Mouse (Mus musculus): Measurements from ENCODE around the gene Mmp21.
"Not testable (repeated sequence)": the region's sequence is repeated elsewhere in the genome, so short reads cannot be mapped to it uniquely, and the experiment has no call there.

The Mmp21 gene

DNA sequence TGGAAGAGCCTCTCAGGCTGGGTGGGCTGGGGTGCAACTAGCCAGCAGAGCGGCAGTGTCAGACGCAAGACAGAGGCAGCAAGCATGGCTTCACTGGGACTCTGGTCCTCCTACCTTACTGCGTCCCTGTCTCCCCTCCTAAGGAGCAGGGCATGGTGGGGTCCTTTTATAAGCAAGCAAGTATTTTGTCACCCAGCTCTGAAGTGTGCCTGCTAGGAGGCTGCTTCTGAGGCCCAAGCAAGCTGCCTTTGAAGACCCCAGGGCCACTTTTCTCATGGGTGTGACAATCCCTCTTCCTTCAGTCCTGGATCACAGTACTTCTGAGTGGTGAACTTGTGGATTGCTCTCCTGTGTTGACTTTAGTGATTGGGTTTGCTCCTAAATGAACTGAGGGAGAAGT lies at the start of gene Mmp21:
Gene Mmp21, minus strand, starts transcription at position 101 of the 400 bp plus-strand sequence.
- DNase-seq (ENCODE audit: low spot score in 2 of 2), result no peak

DNA sequence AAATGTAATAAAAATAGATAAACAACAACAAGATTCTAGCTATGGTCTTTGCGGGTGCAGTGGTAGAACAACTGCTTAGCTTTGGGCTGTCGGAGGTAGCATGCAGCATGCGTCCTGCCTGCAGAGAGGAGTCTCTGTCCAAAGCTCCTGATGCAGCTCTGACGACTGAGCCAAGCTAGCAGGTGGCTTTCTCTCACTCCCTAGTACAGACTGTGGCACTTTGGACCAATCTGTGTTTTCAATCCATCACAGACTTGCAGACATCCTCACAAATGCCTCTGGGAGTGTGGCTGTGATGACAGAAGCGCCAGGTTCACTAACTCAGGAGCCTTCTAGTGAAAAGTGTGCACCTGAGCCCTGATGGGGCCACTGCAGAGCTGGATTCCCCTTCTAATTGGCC lies 49.5 kb upstream of the Mmp21 start:
- no peak for DNase-seq (ENCODE audit: low spot score in 2 of 2)

DNA sequence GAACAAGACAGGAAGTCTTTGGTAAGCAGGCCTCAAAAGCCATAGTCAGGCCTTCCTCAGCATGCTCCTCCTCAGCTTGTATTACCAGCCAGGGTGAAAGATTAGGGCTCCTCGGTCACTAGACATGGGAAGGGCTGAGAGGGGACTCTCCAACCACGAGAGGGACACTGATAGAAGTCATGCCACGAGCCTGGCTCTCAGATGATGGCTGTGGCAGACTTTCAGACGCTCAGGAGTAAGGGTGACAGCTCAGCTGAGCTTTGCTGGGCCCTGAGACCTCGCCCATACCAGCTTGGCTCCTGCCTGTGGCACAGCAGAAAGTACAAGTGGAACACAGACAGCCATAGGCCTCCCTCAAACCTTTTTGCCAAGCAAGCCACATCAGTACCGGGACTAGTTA lies 47.2 kb upstream of the Mmp21 start:
- no peak for DNase-seq (ENCODE audit: low spot score in 2 of 2)

DNA sequence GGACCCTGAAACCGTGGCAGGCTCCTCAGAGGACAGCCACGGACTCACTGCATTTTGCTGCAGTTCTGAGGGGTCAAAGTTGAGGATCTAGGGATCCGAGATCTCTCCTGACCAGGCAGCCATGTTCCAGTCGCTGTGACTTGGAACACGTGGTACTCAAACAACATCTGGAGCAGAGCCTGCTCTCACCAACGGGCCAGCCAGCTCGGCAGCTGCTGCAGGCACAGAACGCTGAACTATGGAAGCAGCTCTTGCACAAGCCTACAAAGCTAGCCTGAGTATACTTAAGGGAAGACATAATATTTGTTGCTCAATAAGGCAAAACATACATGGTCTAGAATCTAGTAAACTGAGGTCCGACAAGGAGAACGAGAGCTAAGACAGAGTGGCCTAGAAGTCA lies 45.7 kb upstream of the Mmp21 start:
- DNase-seq (ENCODE audit: low spot score in 2 of 2), result no peak

DNA sequence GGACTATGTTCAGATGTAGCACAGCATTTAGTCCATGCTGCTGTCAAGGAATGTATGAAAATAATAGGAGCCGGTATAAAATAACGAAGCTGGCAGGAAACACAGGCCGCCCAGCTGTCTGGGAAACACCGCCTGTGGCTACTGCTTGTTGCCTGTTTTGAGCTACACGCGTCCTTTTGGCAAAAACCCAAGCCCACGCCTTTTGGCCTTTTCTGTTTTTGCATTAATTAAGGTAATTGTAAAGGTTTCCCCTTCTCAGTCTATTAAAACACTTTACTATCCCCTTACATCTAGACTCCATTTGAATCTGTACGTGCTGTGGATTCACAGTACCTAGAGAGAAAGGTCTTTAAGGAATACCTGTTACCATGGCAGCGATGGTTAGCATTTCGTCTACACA lies 45.0 kb upstream of the Mmp21 start:
- no peak for DNase-seq (ENCODE audit: low spot score in 2 of 2)

DNA sequence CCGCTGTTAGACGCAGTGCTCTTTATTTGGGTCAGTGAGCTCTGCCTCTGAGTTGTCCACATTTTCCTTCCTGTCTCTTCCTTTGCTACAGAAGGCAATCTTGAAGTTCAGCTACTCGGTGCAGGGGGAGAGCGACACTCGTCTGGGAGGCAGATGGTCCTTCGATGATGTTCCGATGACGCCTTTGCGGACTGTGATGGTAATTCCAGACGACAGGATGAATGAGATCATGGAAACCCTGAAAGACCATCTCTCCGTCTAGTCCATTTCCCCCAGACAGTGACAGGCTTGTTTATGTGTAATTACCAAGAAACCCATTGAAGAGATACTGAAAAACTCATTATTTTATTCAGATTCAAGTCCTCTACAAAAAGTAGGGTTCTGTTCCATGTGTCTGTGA lies 40.8 kb upstream of the Mmp21 start:
- no peak for DNase-seq (ENCODE audit: low spot score in 2 of 2)

DNA sequence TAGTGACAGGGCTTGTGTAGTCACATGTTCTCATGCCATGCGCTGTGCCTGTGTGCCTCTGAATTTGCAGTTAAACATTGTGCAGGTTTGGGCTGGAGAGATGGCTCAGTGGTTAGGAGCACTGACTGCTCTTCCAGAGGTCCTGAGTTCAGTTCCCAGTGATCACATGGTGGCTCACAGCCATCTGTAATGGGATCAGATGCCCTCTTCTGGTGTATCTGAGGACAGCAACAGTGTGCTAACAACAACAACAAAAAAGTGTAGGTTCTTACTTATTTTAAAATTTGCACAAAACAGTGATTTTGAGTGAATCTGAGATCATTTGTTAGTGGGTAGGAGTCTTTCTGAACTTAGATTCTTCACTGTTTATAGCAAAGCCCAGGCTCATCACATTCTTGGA lies 38.7 kb upstream of the Mmp21 start:
- no peak for DNase-seq (ENCODE audit: low spot score in 2 of 2)

DNA sequence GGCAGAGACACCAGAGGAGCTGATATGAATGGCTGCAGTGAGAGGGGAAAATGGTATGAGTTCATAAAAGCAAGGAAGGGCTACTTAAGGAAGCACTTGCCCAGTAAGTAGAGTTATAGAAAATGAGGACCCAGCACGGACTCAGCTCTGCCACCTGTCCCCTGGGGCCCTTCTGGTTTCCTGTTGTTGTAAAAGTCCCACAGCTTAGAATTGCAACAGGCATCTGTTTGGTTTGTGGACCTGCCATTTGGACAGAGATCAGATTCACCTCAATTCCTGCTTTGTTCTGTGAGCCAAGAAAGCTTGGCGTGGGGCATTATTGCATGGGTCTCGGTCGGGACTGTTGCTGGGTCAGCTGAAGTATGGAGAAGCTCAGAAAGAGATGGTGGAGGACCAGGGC lies 35.5 kb upstream of the Mmp21 start:
- DNase-seq (ENCODE audit: low spot score in 2 of 2), result no peak

DNA sequence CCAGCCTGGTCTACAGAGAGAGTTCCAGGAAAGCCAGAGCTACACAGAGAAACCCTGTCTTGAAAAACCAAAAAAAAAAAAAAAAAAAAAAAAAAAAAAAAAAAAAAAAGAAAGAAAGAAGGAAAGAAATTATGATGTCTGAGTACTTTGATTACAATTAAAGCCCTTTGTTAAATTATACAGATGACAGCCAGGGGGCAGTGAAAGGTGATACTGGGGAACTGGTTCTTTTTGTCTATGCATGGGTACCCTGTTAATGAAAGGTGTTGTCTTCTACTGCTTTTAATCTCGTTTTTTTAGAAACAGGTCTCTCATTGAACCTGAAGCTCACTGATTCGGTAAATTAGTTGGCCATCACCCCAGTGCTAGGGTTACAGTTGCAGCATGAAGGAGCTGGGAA lies 27.4 kb upstream of the Mmp21 start:
- DNase-seq (ENCODE audit: low spot score in 2 of 2), result no peak

DNA sequence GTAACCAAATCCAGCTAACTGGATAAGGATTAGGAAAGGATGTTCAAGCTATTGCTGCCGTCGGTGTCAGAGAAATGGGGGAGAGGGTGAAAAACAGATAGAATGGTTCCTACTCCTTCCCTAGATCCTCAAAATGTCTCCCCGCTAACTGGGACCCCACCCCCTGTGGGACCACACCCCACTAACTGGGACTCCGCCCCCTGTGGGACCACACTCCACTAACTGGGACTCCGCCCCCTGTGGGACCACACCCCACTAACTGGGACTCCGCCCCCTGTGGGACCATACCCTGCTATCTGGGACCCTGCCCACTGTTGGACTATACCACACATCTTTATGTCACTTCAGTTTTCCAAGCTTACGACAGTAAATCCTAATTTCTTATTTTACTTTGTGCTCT lies 24.0 kb upstream of the Mmp21 start:
- no peak for DNase-seq (ENCODE audit: low spot score in 2 of 2)

DNA sequence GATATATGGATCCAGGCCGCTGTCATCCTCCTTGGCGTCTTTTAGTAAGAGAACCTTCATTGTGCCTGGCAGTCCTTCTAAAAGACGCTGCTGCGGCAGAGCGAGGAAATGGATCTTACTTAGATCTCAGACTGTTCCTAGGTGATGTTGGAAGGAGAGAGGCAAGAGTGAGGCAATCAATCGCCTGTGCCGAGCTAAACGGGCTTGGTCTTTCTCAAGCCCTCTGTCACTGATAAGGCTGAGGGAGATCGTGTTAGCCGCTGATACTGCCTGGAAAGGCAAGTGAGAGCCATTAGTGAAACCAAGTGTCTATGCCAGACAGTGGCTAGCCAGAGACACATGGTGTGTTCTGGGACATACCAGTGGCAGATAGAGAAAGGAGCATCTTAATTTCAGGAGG lies 22.5 kb upstream of the Mmp21 start:
- no peak for DNase-seq (ENCODE audit: low spot score in 2 of 2)

DNA sequence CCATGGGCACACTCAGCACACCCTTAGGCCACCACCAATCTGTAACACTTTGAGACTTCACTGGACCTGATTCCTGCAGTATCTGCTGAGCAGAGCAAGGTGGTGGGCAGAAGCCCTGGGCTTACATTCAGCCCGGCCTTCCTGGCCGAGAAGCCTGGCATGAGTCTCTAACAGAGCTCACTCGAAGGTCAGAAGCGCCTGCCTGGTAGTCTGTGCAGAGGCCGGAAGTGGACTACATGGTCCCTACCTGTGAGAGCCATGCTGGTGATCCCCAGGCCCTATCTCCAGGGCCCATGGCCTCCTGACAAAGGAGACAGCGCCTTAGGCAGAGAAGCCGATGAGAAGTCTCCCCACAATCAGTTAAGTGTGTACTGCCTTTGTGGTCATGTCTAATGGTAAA lies 21.5 kb upstream of the Mmp21 start:
- DNase-seq (ENCODE audit: low spot score in 2 of 2), result no peak

DNA sequence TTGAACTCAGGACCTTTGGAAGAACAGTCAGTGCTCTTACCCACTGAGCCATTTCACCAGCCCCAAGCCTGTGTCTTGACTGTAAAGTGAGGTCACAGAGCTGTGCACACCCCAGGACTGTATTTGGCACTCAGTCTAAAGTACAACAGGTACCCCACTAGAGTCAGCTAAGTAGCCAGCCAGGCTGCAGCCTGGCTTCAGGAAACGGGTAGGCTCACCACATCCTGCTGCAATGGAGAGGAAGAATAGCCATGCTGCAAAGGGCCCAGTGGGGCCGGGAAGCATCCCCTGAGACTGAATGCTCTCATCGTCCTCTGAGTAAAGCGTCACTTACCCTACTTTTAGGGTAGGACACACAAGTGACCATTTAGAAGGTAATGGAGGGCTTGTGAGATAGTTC lies 20.0 kb upstream of the Mmp21 start:
- DNase-seq (ENCODE audit: low spot score in 2 of 2), result no peak

DNA sequence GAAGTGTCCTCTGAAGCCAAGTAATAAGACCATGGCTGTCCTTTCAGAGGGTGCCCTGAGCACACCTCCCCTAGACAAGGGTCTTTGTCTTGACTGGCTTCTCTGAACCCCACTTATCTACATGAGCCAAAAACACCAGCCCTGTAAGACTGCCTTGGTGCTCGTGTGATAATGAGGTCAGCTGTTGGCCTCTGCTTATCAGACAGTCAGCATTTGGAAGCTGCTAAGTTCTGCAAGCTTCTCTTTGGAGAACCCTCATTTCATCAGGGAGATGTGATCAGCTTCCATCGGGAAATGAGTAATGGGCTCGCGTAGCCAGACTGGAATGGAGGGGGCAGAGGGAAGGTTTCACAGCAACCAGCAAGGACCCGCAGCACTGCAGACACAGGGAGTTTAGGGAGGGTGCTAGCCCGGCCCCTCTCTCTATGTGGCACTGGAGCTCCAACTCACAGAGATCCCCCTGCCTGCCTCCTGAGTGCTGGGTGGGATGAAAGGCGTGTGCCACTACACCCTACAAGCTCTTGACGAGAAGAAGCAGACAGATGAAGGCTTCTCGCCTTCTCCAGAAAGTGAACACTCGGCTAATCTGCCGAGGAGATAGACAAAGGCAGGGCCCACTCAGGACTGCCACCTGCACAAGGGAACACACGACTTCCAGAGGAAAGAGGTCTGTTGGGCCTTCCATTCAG lies 18.3 kb upstream of the Mmp21 start:
- no peak for DNase-seq (ENCODE audit: low spot score in 2 of 2)

DNA sequence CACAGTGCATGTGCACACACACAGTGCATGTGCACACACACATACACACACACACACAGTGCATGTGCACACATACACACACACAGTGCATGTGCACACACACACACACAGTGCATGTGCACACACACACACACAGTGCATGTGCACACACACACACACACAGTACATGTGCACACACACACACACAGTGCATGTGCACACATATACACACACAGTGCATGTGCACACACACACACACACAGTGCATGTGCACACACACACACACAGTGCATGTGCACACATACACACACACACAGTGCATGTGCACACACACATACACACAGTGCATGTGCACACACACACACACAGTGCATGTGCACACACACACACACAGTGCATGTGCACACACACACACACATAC lies 5.8 kb upstream of the Mmp21 start:
- DNase-seq (ENCODE audit: low spot score in 2 of 2), result not testable (repeated sequence)

DNA sequence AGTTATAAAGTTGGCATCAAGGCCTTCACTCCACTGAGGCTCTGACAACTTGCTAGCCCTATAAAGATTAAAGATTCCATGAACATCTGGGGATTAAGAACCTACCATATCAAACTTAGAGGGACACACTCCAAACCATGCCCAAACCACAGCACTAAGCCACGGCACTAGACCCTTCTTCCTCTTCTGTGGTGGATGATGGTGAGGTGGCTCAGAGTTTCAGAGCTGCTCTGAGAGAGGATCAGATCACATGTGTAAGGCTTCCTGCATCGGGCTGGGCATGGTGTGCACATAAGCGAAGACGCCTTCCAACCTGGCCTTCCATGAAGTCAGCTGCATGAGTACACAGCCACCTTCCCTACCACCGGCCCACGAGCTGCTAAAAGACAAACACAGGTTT lies 4.8 kb upstream of the Mmp21 start:
- DNase-seq (ENCODE audit: low spot score in 2 of 2), result no peak

DNA sequence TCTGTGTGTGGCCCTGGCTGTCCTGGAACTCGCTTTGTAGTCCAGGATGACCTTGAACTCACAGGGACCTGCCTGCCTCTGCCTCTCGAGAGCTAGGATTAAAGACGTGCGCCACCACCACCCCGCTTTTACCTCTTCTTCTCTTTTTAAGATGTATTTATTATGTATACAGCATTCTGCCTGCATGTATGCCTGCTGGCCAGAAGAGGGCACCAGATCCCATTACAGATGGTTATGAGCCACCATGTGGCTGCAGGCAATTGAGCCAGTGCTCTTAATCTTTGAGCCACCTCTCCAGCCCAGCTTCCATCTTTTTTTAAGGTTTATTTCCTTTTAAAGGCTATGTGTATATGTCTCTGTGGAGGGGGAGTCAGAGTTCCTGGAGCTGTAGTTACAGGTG lies 4.2 kb upstream of the Mmp21 start:
- DNase-seq (ENCODE audit: low spot score in 2 of 2), result no peak

DNA sequence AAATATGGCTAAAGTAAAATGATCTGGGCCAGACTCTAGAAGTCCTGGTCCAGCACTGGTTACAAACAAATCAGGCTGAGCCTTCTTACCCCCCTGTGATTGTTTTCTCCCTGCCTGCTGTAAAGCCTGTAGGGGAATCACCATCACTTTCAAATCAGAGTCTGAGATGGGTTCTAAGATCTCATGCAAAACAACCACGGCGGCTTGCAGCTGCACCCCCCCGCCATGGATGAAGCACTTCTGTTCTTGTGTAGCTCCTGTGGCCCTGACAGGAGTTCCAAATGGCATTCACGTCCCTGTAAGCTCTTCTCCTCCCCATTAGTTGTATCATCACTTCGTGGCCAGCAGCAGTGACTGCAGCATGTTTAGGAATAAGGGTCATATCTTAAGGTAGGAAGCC lies 3.8 kb upstream of the Mmp21 start:
- DNase-seq (ENCODE audit: low spot score in 2 of 2), result no peak

DNA sequence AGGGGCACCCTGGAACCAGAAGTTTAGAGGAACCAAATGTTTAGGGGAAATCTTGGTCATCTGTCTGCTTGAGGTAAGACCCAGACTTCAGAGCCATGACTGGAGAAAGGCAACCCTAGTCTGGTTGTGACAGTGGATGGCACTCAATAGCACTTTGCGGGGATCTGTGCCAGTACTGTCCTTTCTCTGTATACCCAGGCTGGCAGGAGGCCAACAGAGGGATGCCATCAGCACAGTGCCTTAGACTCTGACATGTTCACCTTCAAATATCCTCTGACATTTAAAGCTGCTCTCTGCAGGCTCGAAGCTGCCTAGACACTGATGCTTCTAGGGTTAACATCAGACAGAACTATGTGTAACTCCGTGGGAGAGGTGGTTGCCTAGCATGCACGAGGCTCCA lies 422 bp downstream of the Mmp21 start:
- DNase-seq (ENCODE audit: low spot score in 2 of 2), result no peak

DNA sequence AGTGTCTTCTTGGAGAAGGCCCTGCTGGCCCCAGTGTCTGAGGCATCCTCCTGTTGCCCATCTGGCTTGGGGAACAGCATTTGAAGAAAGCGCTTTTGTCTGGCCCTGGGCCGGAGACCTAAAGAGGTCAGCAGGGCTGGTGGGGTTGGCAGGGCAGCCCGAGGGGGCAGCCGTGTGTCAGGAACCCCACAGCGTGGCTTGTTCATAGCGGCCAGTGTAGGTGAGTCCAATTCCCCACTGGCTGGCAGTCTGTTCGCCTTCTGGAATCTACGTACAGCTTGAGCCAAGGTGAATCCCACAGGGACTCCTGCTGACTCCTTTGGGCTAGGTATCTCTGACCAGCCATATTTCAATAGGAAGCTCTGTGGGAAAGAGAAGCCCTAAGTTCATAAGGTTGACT lies 1.1 kb downstream of the Mmp21 start:
- no peak for DNase-seq (ENCODE audit: low spot score in 2 of 2)

DNA sequence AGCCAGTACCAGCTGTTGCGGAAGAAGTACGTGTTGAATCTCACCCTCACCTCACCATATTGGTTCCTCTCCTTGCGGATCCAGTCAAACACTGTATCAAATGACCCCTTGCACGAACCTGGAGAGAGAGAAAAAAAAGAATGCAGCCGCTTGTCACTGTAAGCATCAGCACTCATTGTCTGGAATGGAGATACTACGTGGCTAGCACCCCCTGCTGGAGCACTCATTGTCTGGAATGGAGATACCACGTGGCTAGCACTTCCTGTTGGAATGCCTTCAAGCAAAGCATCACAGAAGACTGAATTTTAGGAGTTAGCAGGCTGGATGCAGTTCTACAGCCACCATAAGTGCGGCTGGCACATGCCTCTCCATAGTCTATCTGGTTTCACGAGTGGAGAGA lies 3.9 kb downstream of the Mmp21 start:
- DNase-seq (ENCODE audit: low spot score in 2 of 2), result no peak

DNA sequence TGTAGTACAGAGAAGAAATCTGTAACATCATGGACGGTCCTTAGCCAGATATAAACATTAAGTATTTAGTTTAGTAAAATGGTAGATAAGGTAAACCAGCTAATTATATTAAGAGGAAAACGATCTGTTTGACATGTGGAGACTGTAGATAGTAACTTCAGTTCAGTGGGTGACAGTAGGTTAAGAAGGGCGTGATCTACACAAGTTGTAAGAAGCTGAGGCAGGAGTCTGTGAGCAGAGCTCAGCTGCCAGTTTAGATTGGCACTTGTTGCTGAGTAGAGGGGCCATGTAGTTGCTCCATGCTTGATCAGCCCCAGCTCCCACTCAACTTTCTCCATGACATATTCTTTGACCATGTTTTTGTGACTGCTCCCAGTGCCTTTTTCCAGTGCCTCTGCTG lies 9.0 kb downstream of the Mmp21 start:
- no peak for DNase-seq (ENCODE audit: low spot score in 2 of 2)

DNA sequence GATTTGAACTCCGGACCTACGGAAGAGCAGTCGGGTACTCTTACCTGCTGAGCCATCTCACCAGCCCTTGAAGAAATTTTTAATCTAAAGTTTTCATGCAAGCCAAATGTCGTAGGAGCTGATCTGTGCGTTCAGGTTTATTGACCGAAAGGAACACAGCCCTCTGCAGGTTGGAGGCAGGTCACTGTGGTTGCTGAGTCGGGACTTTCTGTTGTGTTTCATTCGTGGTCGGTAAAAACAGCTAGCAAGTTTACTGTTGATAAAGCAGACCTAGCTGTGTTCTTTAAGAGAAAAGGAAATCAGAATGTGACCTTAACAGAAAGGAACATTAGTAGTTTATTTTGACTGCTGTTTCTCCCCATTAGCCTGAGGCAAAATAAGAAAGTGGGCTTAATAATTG lies 9.9 kb downstream of the Mmp21 start:
- DNase-seq (ENCODE audit: low spot score in 2 of 2), result no peak

DNA sequence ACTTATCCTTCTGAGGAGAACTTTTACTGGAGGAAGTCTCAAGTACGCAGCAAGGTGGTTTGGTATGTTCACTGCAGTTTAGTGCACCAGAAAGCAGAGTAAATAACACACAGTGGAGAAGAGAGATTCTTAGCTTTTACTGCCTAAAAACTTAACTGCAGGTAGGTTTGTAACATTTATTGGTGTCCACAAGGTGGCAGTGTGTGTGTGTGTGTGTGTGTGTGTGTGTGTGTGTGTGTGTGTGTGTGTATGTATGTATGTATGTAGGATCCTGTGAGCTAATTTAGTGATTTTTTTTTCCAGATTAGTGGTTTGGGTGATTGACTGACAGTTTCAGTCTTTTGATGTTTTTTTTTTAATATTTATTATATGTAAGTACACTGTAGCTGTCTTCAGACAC lies 10.8 kb downstream of the Mmp21 start:
- DNase-seq (ENCODE audit: low spot score in 2 of 2), result no peak

DNA sequence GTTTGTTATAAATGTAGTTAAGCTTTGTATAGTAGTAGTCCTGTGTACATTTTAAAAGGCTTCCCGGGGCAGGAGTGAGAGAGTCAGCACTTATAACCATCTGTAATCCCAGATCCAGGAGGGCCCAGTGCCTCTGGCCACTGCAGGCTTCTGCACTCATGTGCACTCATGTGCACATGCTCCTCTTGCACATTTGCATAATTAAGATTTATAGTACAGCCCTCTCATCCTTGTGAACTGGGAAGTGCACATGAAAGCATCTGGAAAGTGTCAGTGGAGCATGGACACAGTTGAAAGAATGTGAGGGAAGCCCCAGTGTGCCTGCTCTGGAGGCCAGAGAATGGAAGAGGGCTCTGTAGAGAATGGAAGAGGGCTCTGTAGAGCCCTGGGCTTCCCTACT lies 17.4 kb downstream of the Mmp21 start:
- no peak for DNase-seq (ENCODE audit: low spot score in 2 of 2)

All from right cerebral cortex, postnatal 36 days (tissue).